Mouse (Mus musculus) regulatory T cell (primary cell): ENCODE data around the gene Opn4.

Experiments used
- in situ Hi-C: fragments of 300-600 bp; cut with MboI, MseI; formaldehyde crosslinking; loops from one replicate; pipeline ENCODE4 v1.15.1; 2025; ENCODE audit warnings: high pct_unique_total_duplicates

Opn4 gene

GRCm38 (mm10) chr14:34599941-34600340, at the start of gene Opn4:
Gene Opn4, minus strand, starts transcription at chr14:34600142.
- in situ Hi-C loops = no loop called here

- in situ Hi-C loops = no loop called here
Measured at GRCm38 (mm10) chr14:34647870-34648475, 48.0 kb upstream of the Opn4 start.

- in situ Hi-C loops = no loop called here
Measured at GRCm38 (mm10) chr14:34644140-34644539, 44.2 kb upstream of the Opn4 start.

- in situ Hi-C loops = no loop called here
Measured at GRCm38 (mm10) chr14:34635721-34636120, 35.8 kb upstream of the Opn4 start.

- in situ Hi-C loops = no loop called here
Measured at GRCm38 (mm10) chr14:34635192-34635591, 35.2 kb upstream of the Opn4 start.

- in situ Hi-C loops = no loop called here
Measured at GRCm38 (mm10) chr14:34632722-34633448, 32.9 kb upstream of the Opn4 start.

- in situ Hi-C loops = no loop called here
Measured at GRCm38 (mm10) chr14:34626824-34627223, 26.9 kb upstream of the Opn4 start.

- in situ Hi-C loops = no loop called here
Measured at GRCm38 (mm10) chr14:34623531-34624210, 23.7 kb upstream of the Opn4 start.

GRCm38 (mm10) chr14:34623074-34623473, 23.1 kb upstream of the Opn4 start:
- in situ Hi-C loops = no loop called here

GRCm38 (mm10) chr14:34620611-34621376, 20.9 kb upstream of the Opn4 start:
- in situ Hi-C loops = no loop called here

GRCm38 (mm10) chr14:34618808-34619207, 18.9 kb upstream of the Opn4 start:
- in situ Hi-C loops = no loop called here

GRCm38 (mm10) chr14:34616821-34617220, 16.9 kb upstream of the Opn4 start:
- in situ Hi-C loops = no loop called here

GRCm38 (mm10) chr14:34615625-34616024, 15.7 kb upstream of the Opn4 start:
- in situ Hi-C loops = no loop called here

- in situ Hi-C loops = no loop called here
Measured at GRCm38 (mm10) chr14:34615082-34615481, 15.1 kb upstream of the Opn4 start.

GRCm38 (mm10) chr14:34614551-34614950, 14.6 kb upstream of the Opn4 start:
- in situ Hi-C loops = no loop called here

- in situ Hi-C loops = no loop called here
Measured at GRCm38 (mm10) chr14:34613523-34613922, 13.6 kb upstream of the Opn4 start.

GRCm38 (mm10) chr14:34612222-34612621, 12.3 kb upstream of the Opn4 start:
- in situ Hi-C loops = no loop called here

GRCm38 (mm10) chr14:34611591-34611990, 11.6 kb upstream of the Opn4 start:
- in situ Hi-C loops = no loop called here

GRCm38 (mm10) chr14:34601910-34602309, 2.0 kb upstream of the Opn4 start:
- in situ Hi-C loops = no loop called here

GRCm38 (mm10) chr14:34595596-34596255, 4.2 kb downstream of the Opn4 start:
- in situ Hi-C loops = no loop called here

GRCm38 (mm10) chr14:34591741-34592535, 8.0 kb downstream of the Opn4 start:
- in situ Hi-C loops = no loop called here
